Mouse (Mus musculus) kidney, embryonic 15.5 days (tissue): ENCODE measurements at regions not wholly inside any gene's neighbourhood (a gene's known extent, or its start where the extent isn't known, plus 50 kb on each side); places are given as distances from the start of the nearest gene placed in this dataset.
"Not testable (repeated sequence)": the region's sequence is repeated elsewhere in the genome, so short reads cannot be mapped to it uniquely, and the experiment has no call there.

Source experiments
- ATAC-seq: fragments of 200-750 bp; cut with Nextera tagmentation; replicated peaks from 2 replicates; pipeline ENCODE4 v1.8.0; 2017; ENCODE audit warnings: moderate TSS enrichment; ENCODE audit not compliant: low FRiP score
- H3K27ac ChIP-seq: fragments of 300-500 bp; sonication (generic); 2 replicates; pipeline ENCODE4 v1.5.1; 2015; ENCODE audit warnings: mild to moderate bottlenecking, inconsistent platforms
- H3K27me3 ChIP-seq: fragments of 300-500 bp; sonication (generic); 2 replicates; pipeline ENCODE4 v1.6.1; 2015; ENCODE audit warnings: inconsistent platforms
- H3K36me3 ChIP-seq: fragments of 300-500 bp; sonication (generic); 2 replicates; pipeline ENCODE4 v1.6.1; 2015; ENCODE audit warnings: inconsistent platforms
- H3K4me1 ChIP-seq: fragments of 300-500 bp; sonication (generic); 2 replicates; pipeline ENCODE4 v1.6.1; 2015; ENCODE audit warnings: inconsistent platforms
- H3K4me2 ChIP-seq: fragments of 300-500 bp; sonication (generic); 2 replicates; pipeline ENCODE4 v1.6.1; 2015; ENCODE audit warnings: moderate library complexity, mild to moderate bottlenecking, inconsistent platforms
- H3K4me3 ChIP-seq: fragments of 300-500 bp; sonication (generic); replicated peaks from 2 replicates; pipeline ENCODE4 v1.5.1; 2015; ENCODE audit warnings: mild to moderate bottlenecking, inconsistent platforms
- H3K9ac ChIP-seq: fragments of 300-500 bp; sonication (generic); 2 replicates; pipeline ENCODE4 v1.6.1; 2015; ENCODE audit warnings: mild to moderate bottlenecking, inconsistent platforms
- H3K9me3 ChIP-seq: fragments of 300-500 bp; sonication (generic); replicated peaks from 2 replicates; pipeline ENCODE4 v1.6.1; 2016; ENCODE audit warnings: inconsistent platforms
- WGBS: fragments of 180-500 bp; shearing (Covaris S2); methylation state at CpG from one replicate; pipeline ENCODE4 v1.1.7; 2015; ENCODE audit warnings: mixed read lengths; 5-methylcytosine and 5-hydroxymethylcytosine counted together

DNA sequence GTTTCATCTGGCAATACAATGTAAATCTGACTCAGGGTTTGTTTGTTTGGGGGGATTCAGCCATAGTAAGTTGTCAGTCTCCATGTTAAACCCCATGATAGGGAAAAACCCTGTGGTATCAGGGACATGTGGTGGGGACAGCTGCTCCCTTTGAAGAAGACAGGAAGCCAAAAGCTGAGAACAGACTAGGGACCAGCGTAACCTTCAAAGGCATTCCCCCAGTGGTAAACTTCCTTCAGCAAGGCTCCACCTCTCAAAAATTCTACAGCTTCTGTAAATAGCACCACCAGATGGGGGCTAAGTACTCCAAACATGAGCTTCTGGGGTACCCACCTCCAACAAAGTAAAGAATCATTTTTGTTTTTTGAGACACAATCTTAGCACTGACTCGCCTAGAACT, 476.0 kb upstream of the Fam160b2 start:
- Histone ChIP-seq H3K27me3 (no peaks in the 10 kb centered on the region), H3K4me1 (no peaks in the 10 kb centered on the region), H3K36me3 (no peaks in the 10 kb centered on the region), H3K4me2 (no peak overlapping the region), H3K9me3 (no peaks in the 10 kb centered on the region), H3K27ac (no peak overlapping the region), H3K4me3 (no peak overlapping the region), H3K9ac (no peak overlapping the region)
- WGBS = 78% methylated on average over 2 of the region's 2 CpGs
- no peak for ATAC-seq

DNA sequence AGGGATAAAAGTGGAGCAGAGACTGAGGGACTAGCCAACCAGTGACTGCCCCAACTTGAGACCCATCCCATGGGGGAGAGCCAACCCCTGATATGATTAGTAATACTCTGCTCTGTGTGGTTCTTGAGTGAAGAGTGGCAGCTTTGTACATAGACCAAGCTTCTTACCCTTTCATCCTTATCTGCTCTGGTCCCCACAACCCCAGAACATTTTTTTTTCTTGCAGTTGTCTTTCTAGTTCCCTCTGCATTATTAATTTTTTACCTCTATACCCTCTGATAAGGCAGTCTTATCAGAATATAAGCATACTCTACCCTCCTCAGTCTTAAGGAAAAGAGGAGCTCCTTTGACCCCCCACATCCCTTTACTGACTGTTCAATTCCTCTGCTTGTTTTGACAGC, 474.4 kb upstream of the Fam160b2 start:
- no peak overlapping the region for H3K9ac ChIP-seq
- no peak overlapping the region for H3K4me3 ChIP-seq
- no peaks in the 10 kb centered on the region for H3K36me3 ChIP-seq
- no peak for ATAC-seq
- no peak overlapping the region for H3K4me2 ChIP-seq
- H3K27ac ChIP-seq = no peak overlapping the region
- H3K4me1 ChIP-seq = no peaks in the 10 kb centered on the region
- peaks cover 5% of the 10 kb centered on the region for H3K9me3 ChIP-seq
- H3K27me3 ChIP-seq = no peaks in the 10 kb centered on the region

DNA sequence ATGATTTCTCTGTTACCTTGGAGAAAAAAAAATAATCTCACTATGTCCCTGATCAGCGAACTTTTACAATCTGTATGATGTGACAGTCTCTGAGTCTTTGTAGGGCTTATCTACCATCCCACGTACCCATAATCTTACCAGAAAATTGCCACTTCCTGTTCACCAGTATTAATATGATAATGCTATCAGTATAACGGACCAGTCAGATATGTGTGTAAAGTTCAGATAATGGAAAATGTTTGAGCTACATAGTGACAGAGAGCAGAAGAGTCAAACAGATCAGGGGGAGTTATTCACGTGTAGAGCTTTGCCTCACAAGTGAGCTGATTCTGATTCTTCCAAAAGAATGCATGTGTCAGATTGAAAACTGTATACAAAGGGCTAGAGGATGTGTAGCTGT, 466.0 kb upstream of the Fam160b2 start:
- no peak for ATAC-seq
- H3K4me2 ChIP-seq = no peak overlapping the region
- 84% methylated on average over 4 of the region's 4 CpGs for WGBS
- H3K36me3 ChIP-seq = no peaks in the 10 kb centered on the region
- peaks cover 5% of the 10 kb centered on the region for H3K9me3 ChIP-seq
- H3K27me3 ChIP-seq = no peaks in the 10 kb centered on the region
- H3K27ac ChIP-seq = no peak overlapping the region
- H3K9ac ChIP-seq = no peak overlapping the region
- no peak overlapping the region for H3K4me3 ChIP-seq
- H3K4me1 ChIP-seq = no peaks in the 10 kb centered on the region

DNA sequence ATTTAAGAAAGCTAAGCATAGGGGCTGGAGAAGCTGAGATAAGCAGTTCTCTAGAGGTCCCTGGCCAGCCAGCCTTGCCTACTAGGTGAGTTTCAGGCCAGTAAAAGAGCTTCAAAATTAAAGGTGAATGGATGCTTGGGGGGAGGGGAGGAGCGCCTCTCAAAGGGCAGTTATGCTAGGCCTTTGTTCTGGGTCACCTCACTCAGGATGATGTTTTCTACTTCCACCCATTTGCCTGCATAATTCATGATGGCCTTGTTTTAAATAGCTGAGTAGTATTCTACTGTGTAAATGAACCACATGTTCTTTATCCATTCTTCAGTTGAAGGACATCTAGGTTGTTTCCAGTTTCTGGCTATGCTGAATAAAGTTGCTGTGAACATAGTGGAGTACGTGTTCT, 457.0 kb upstream of the Fam160b2 start:
- H3K27ac ChIP-seq = no peak overlapping the region

DNA sequence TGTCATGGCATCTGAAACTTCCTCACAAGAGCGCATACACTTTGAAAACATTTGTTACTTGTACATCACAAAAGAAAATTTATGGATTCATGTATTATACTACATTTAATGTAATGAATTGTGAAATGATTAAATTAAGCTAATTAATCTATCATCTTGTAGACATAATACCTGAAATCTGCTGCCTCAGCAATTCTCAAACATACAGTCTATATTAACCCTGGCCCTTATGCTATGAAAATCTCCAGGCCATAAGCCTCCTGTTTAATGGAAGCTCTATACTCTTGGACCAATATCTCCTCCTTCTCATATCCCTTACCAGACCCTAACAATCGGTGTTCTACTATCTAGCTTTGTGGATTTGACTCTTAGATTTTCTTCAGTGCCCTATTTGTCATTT, 455.8 kb upstream of the Fam160b2 start:
- Histone ChIP-seq H3K4me2 (no peak overlapping the region), H3K9ac (no peak overlapping the region), H3K27me3 (no peaks in the 10 kb centered on the region), H3K9me3 (no peaks in the 10 kb centered on the region), H3K4me1 (peaks cover 6% of the 10 kb centered on the region; the same call in 1 of the 2 replicates), H3K27ac (no peak overlapping the region), H3K4me3 (no peak overlapping the region), H3K36me3 (no peaks in the 10 kb centered on the region)
- ATAC-seq = no peak
- 93% methylated on average over 2 of the region's 2 CpGs for WGBS

More for the DNA sequence above, 457.0 kb upstream of the Fam160b2 start:
- H3K9me3 ChIP-seq = no peaks in the 10 kb centered on the region
- no peaks in the 10 kb centered on the region for H3K27me3 ChIP-seq
- H3K36me3 ChIP-seq = no peaks in the 10 kb centered on the region
- H3K9ac ChIP-seq = no peak overlapping the region
- no peak overlapping the region for H3K4me3 ChIP-seq
- ATAC-seq = no peak
- peaks cover 6% of the 10 kb centered on the region; the same call in 1 of the 2 replicates for H3K4me1 ChIP-seq
- WGBS = 78% methylated on average over 2 of the region's 2 CpGs
- no peak overlapping the region for H3K4me2 ChIP-seq

DNA sequence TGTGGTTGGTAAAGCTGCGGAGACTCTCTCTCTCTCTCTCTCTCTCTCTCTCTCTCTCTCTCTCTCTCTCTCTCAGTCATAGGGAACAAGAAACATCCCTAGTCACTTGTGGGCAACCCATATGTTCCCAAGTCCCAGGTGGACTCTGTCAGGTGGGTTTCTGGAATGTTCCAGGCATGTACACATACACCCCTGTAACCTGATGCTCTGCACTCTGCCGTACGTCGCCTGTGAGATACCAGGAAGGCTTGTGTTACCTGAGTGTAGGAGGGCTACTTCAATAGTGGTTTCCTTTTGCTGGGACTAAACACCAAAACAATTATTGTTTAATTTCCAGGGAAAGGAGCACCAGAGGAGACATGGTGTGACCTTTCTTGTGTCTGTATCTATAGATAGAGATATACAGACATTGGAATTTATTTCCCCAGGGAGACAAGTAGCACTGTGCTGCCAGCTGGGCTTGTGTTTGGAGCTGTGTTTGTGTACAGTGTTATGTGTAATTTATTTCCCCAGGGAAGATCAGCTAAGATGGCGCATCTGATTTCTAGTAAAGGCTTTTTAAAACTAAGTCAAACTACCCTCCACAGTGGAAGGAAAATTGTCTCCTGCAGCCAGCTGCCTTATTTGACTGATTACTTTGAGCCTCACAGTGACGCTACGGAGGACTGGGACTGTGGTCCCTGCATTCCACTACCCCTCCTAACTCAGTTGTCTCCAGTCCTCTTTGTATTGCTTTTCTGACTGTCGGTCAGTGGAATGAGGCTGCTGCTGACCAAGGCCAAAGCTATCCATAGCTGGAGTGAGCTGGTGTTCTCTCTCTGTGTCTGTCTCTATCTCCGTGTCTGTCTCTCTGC, 454.4 kb upstream of the Fam160b2 start:
- H3K27ac ChIP-seq = no peak overlapping the region
- H3K9me3 ChIP-seq = no peaks in the 10 kb centered on the region
- no peak overlapping the region for H3K9ac ChIP-seq
- peaks cover 6% of the 10 kb centered on the region; the same call in 1 of the 2 replicates for H3K4me1 ChIP-seq
- WGBS = 45% methylated on average over 9 of the region's 9 CpGs
- ATAC-seq = no peak
- H3K36me3 ChIP-seq = no peaks in the 10 kb centered on the region
- H3K27me3 ChIP-seq = no peaks in the 10 kb centered on the region
- no peak overlapping the region for H3K4me3 ChIP-seq
- no peak overlapping the region for H3K4me2 ChIP-seq

DNA sequence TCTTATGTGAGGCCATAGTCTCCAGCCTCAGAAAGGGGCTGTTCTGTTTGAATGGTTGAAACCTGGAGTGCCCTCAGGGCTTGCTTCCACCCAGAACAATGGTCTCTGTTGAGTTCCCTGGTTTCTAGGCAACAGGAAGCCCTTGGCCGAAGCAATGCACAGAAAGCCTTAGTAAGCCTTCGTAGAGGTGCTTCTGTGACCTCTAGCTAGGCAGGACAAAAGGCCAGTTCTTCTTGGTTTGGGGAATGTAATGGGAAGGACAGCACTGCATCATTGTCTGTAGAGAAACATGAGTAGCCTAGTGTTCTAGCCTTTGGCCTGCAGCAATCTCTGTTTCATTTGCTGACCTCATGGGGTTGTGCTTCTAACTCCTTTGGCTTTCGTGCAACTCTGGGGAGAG, 447.5 kb upstream of the Fam160b2 start:
- 71% methylated on average over 3 of the region's 3 CpGs for WGBS
- Histone ChIP-seq H3K4me2 (no peak overlapping the region), H3K27me3 (no peaks in the 10 kb centered on the region), H3K9ac (no peak overlapping the region), H3K9me3 (no peaks in the 10 kb centered on the region), H3K36me3 (no peaks in the 10 kb centered on the region), H3K27ac (no peak overlapping the region), H3K4me1 (no peaks in the 10 kb centered on the region), H3K4me3 (no peak overlapping the region)
- ATAC-seq = no peak

DNA sequence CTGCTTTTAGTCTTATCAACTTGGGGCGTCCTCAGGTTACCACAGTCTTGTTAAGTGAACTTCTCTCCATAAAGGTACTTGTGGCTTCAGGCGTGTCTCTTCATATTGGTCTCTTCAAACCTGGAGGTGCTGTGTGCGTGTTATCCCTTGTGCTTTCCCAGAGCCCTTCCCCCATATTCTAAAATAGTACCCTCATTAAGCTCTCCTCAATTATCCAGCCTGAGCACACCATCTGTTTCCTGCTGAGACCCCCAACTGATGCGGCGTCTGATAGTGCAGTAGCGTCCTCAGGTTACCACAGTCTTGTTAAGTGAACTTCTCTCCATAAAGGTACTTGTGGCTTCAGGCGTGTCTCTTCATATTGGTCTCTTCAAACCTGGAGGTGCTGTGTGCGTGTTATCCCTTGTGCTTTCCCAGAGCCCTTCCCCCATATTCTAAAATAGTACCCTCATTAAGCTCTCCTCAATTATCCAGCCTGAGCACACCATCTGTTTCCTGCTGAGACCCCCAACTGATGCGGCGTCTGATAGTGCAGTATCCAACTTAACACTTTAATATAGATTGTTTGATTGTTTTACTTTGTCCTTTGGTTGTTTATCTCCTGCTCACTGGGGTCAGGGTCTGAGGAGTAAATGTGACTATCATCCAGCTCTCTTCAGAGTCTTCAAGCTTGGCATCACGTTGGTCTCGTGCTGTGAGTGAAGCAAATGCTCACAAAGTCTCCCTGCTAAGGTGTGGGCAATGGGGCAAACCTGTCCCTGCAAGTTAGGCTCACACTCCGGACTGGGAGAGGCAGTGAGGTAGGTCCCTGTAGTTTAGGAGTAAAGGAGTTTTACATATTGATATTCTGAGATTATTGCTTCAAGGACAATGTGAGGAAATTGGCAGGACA, 444.5 kb upstream of the Fam160b2 start:
- not testable (repeated sequence) for H3K36me3 ChIP-seq, H3K4me1 ChIP-seq, H3K4me3 ChIP-seq, H3K27ac ChIP-seq, H3K9ac ChIP-seq, H3K9me3 ChIP-seq, H3K4me2 ChIP-seq, ATAC-seq, H3K27me3 ChIP-seq
- 26% methylated on average over 12 of the region's 13 CpGs for WGBS

DNA sequence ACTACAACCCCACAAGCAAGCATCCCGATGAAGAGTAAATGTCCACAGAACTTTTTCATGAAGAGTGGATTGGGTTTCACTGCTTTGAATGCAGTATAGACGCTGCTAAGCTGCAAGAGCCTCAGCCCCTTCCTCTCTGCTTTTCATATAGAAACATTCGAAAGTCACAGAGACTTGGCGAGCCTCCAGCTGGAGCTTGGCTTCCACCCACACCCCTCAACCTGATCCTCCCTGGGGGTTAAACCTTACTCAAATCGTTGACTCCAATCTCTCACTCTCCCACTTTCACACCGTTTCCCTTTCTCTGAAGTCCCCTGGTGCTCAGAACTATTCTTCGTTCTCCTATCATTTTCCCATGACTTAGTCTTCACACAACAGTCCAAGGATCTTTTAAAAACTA, 437.0 kb upstream of the Fam160b2 start:
- Histone ChIP-seq H3K27me3 (no peaks in the 10 kb centered on the region), H3K4me1 (0 out of 2 replicates have a peak, but pooled peaks cover 2% of the 10 kb centered on the region), H3K4me3 (no peak overlapping the region), H3K27ac (no peak overlapping the region), H3K36me3 (no peaks in the 10 kb centered on the region), H3K9me3 (no peaks in the 10 kb centered on the region), H3K4me2 (no peak overlapping the region), H3K9ac (no peak overlapping the region)
- 45% methylated on average over 7 of the region's 7 CpGs for WGBS
- no peak for ATAC-seq

DNA sequence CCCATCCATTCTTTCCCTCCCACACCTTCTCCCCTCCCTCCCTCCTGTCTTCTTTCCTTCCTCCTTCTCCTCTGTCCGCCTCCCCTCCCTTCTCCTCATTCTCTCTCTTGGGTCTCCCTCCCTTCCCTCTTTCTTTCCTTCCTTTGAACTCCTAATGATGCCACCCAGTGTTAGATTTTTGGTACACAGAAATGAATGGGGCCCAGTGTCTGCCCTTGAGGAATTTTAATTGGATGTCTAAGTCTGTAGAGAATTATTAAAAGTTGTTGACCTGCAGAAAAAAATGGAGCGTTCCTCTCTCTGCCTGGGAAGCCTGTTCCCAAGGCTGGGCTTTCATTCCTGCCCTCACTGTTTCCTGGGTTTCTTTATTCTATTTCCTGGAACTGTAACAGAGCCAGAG, 434.0 kb upstream of the Fam160b2 start:
- Histone ChIP-seq H3K4me3 (no peak overlapping the region), H3K4me2 (no peak overlapping the region), H3K4me1 (0 out of 2 replicates have a peak, but pooled peaks cover 2% of the 10 kb centered on the region), H3K9me3 (no peaks in the 10 kb centered on the region), H3K9ac (no peak overlapping the region), H3K36me3 (no peaks in the 10 kb centered on the region), H3K27ac (no peak overlapping the region), H3K27me3 (no peaks in the 10 kb centered on the region)
- no peak for ATAC-seq
- WGBS = 60% methylated on average over 2 of the region's 2 CpGs

DNA sequence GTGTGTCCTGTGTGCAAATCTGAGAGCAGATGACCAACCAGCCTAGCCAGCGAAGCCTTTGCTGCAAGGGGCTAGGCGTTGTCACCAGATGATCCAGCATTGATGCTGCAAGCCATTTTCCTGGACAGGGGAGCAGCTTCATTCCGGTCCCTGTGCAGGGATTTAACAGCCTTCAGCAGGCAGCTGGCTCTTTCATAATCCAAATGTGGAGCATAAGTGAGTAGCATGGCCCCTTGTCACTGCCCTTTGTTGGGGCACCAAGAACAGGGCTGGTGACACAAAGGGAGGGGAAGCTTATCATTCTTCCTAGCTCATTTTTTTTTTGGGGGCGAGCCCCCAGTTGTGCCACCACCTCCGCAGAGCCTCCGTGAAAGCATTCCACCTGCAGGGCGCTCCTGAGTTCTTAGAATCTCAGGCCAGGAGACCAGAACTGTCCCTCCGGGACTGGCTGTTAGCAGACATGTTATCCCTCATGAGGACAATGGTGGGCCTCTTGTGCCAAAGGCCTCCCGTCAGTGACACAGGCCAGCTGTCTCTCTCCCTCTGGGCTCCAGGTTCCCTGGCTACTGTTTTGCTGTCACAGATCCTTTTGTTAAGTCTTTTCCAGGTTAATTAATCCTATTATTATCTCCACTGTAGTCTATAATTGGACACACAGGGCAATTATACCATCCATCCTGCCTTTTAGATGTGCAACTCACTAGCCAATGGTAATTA, 430.7 kb upstream of the Fam160b2 start:
- H3K4me1 ChIP-seq = 0 out of 2 replicates have a peak, but pooled peaks cover 2% of the 10 kb centered on the region
- H3K4me3 ChIP-seq = no peak overlapping the region
- no peak overlapping the region for H3K27ac ChIP-seq
- no peak overlapping the region for H3K4me2 ChIP-seq
- H3K27me3 ChIP-seq = no peaks in the 10 kb centered on the region
- WGBS = 81% methylated on average over 9 of the region's 9 CpGs
- no peak overlapping the region for H3K9ac ChIP-seq
- H3K9me3 ChIP-seq = no peaks in the 10 kb centered on the region
- no peak for ATAC-seq
- H3K36me3 ChIP-seq = no peaks in the 10 kb centered on the region
